Mouse (Mus musculus) cerebellum, adult 2 months (tissue): ENCODE measurements around the gene Nrarp.

ENCODE experiments used
- CTCF ChIP-seq: fragments of 200-500 bp; IDR thresholded peaks from 2 replicates; pipeline ENCODE4 v1.5.1; 2011; ENCODE audit warnings: low read depth, mild to moderate bottlenecking, control low read depth, low read length, moderate library complexity, borderline replicate concordance; ENCODE audit not compliant: insufficient read depth
- POLR2A ChIP-seq: fragments of 200-500 bp; IDR thresholded peaks from 2 replicates; pipeline ENCODE4 v1.6.1; 2011; ENCODE audit warnings: low read length, control low read depth, borderline replicate concordance; ENCODE audit not compliant: insufficient read depth

DNA sequence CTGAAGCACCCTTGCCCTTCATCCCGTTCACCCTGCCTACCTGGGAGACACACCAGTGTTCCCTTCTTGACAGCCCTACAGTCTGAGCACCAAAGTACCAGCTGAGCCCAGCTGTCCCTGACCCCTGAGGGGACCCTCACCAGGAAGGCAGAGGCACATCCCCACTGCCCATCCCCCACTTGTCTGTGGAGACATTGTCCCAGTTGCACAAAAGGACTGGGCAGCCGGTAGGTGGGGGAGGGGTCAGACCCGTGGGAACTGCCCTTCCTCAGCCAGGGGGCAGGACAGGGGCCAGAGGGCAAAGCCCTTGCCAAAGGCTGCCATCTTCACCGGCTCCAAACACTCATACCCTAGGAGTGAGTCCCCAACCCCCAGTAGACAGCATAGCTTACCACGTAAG lies 10.8 kb upstream of the Nrarp start:
- TF ChIP-seq CTCF (no peak), POLR2A (no peak)
